Mouse (Mus musculus): ENCODE measurements at regions not wholly inside any gene's neighbourhood (a gene's known extent, or its start where the extent isn't known, plus 50 kb on each side); places are given as distances from the start of the nearest gene placed in this dataset.

- no peaks in the 10 kb centered on the region for H3K36me3 ChIP-seq
- H3K27me3 ChIP-seq: no peaks in the 10 kb centered on the region
- WGBS: 42% methylated on average over 11 of the region's 11 CpGs
- no peak overlapping the region for H3K9ac ChIP-seq (replicated peaks)
- no peak overlapping the region for H3K4me3 ChIP-seq
- H3K4me1 ChIP-seq: peaks cover 5% of the 10 kb centered on the region; the same call in 1 of the 2 replicates
- no peak overlapping the region for H3K4me2 ChIP-seq (replicated peaks)
- no peaks in the 10 kb centered on the region for H3K9me3 ChIP-seq
- ATAC-seq (ENCODE audit: low FRiP score, low read depth): peak; percentile 49; the same call in 1 of the 2 replicates
- no peak overlapping the region for H3K27ac ChIP-seq (replicated peaks)
These were observed 886.6 kb upstream of the Car8 start for GRCm38 (mm10) chr4:9125236-9125963.

- H3K4me2 ChIP-seq (replicated peaks): no peak overlapping the region
- peaks cover 5% of the 10 kb centered on the region; the same call in 1 of the 2 replicates for H3K4me1 ChIP-seq
- no peak for ATAC-seq (ENCODE audit: low FRiP score, low read depth)
- H3K4me3 ChIP-seq: no peak overlapping the region
- H3K9me3 ChIP-seq: no peaks in the 10 kb centered on the region
- no peaks in the 10 kb centered on the region for H3K27me3 ChIP-seq
- no peaks in the 10 kb centered on the region for H3K36me3 ChIP-seq
- 87% methylated on average over 4 of the region's 4 CpGs for whole genome bisulfite sequencing
- no peak overlapping the region for H3K9ac ChIP-seq (replicated peaks)
- no peak overlapping the region for H3K27ac ChIP-seq (replicated peaks)
These were observed 885.9 kb upstream of the Car8 start for GRCm38 (mm10) chr4:9124586-9125232.

GRCm38 (mm10) chr4:9124109-9124508, 885.3 kb upstream of the Car8 start:
- Histone ChIP-seq H3K4me3 (no peak overlapping the region), H3K4me2 (replicated peaks) (no peak overlapping the region), H3K36me3 (no peaks in the 10 kb centered on the region), H3K9me3 (no peaks in the 10 kb centered on the region), H3K27ac (replicated peaks) (no peak overlapping the region), H3K9ac (replicated peaks) (no peak overlapping the region), H3K4me1 (peaks cover 5% of the 10 kb centered on the region; the same call in 1 of the 2 replicates), H3K27me3 (no peaks in the 10 kb centered on the region)
- ATAC-seq (ENCODE audit: low FRiP score, low read depth): no peak
- WGBS: 60% methylated on average over 5 of the region's 5 CpGs

GRCm38 (mm10) chr4:9123396-9124031, 884.7 kb upstream of the Car8 start:
- H3K36me3 ChIP-seq: no peaks in the 10 kb centered on the region
- 84% methylated on average over 9 of the region's 9 CpGs for whole genome bisulfite sequencing
- H3K4me2 ChIP-seq (replicated peaks): no peak overlapping the region
- no peaks in the 10 kb centered on the region for H3K27me3 ChIP-seq
- no peak overlapping the region for H3K4me3 ChIP-seq
- H3K9me3 ChIP-seq: no peaks in the 10 kb centered on the region
- no peak overlapping the region for H3K9ac ChIP-seq (replicated peaks)
- ATAC-seq (ENCODE audit: low FRiP score, low read depth): no peak
- H3K27ac ChIP-seq (replicated peaks): no peak overlapping the region
- peaks cover 5% of the 10 kb centered on the region; the same call in 1 of the 2 replicates for H3K4me1 ChIP-seq

- Histone ChIP-seq H3K4me3 (no peak overlapping the region), H3K9me3 (no peaks in the 10 kb centered on the region), H3K9ac (replicated peaks) (no peak overlapping the region), H3K4me1 (peaks cover 7% of the 10 kb centered on the region), H3K27me3 (no peaks in the 10 kb centered on the region), H3K36me3 (no peaks in the 10 kb centered on the region), H3K27ac (replicated peaks) (no peak overlapping the region), H3K4me2 (replicated peaks) (no peak overlapping the region)
- 76% methylated on average over 10 of the region's 10 CpGs for WGBS
- ATAC-seq (ENCODE audit: low FRiP score, low read depth): no peak
These were observed 883.9 kb upstream of the Car8 start for GRCm38 (mm10) chr4:9122639-9123286.

GRCm38 (mm10) chr4:9116955-9117647, 878.3 kb upstream of the Car8 start:
- no peak overlapping the region for H3K4me3 ChIP-seq
- H3K9ac ChIP-seq (replicated peaks): no peak overlapping the region
- 0 out of 2 replicates have a peak, but pooled peaks cover 7% of the 10 kb centered on the region for H3K27me3 ChIP-seq
- peak; percentile 62 for ATAC-seq (ENCODE audit: low FRiP score, low read depth)
- H3K36me3 ChIP-seq: no peaks in the 10 kb centered on the region
- peaks cover 8% of the 10 kb centered on the region for H3K4me1 ChIP-seq
- peak overlapping the region; percentile 0; the same call in 1 of the 2 replicates for H3K27ac ChIP-seq (replicated peaks)
- WGBS: 24% methylated on average over 4 of the region's 4 CpGs
- H3K9me3 ChIP-seq: no peaks in the 10 kb centered on the region
- no peak overlapping the region for H3K4me2 ChIP-seq (replicated peaks)

- H3K27ac ChIP-seq (replicated peaks): no peak overlapping the region
- 27% methylated on average over 7 of the region's 7 CpGs for WGBS
- H3K27me3 ChIP-seq: 0 out of 2 replicates have a peak, but pooled peaks cover 7% of the 10 kb centered on the region
- H3K4me1 ChIP-seq: peaks cover 8% of the 10 kb centered on the region
- H3K4me2 ChIP-seq (replicated peaks): no peak overlapping the region
- H3K9ac ChIP-seq (replicated peaks): no peak overlapping the region
- H3K9me3 ChIP-seq: no peaks in the 10 kb centered on the region
- H3K36me3 ChIP-seq: no peaks in the 10 kb centered on the region
- no peak for ATAC-seq (ENCODE audit: low FRiP score, low read depth)
- H3K4me3 ChIP-seq: no peak overlapping the region
These were observed 877.0 kb upstream of the Car8 start for GRCm38 (mm10) chr4:9115874-9116273.

GRCm38 (mm10) chr4:9113982-9114381, 875.1 kb upstream of the Car8 start:
- Histone ChIP-seq H3K4me3 (no peak overlapping the region), H3K27me3 (0 out of 2 replicates have a peak, but pooled peaks cover 7% of the 10 kb centered on the region), H3K9ac (replicated peaks) (no peak overlapping the region), H3K4me2 (replicated peaks) (no peak overlapping the region), H3K9me3 (no peaks in the 10 kb centered on the region), H3K36me3 (no peaks in the 10 kb centered on the region), H3K27ac (replicated peaks) (no peak overlapping the region), H3K4me1 (peaks cover 8% of the 10 kb centered on the region)
- no peak for ATAC-seq (ENCODE audit: low FRiP score, low read depth)
- 90% methylated on average over 5 of the region's 5 CpGs for WGBS

- Histone ChIP-seq H3K9ac (replicated peaks) (no peak overlapping the region), H3K4me1 (no peaks in the 10 kb centered on the region), H3K9me3 (no peaks in the 10 kb centered on the region), H3K4me3 (no peak overlapping the region), H3K27ac (replicated peaks) (no peak overlapping the region), H3K27me3 (0 out of 2 replicates have a peak, but pooled peaks cover 6% of the 10 kb centered on the region), H3K36me3 (no peaks in the 10 kb centered on the region), H3K4me2 (replicated peaks) (no peak overlapping the region)
- 85% methylated on average over 7 of the region's 7 CpGs for WGBS
- ATAC-seq (ENCODE audit: low FRiP score, low read depth): no peak
These were observed 871.5 kb upstream of the Car8 start for GRCm38 (mm10) chr4:9110355-9110754.

GRCm38 (mm10) chr4:9107295-9107694, 868.5 kb upstream of the Car8 start:
- Histone ChIP-seq H3K27ac (replicated peaks) (no peak overlapping the region), H3K4me3 (no peak overlapping the region), H3K9me3 (0 out of 2 replicates have a peak, but pooled peaks cover 4% of the 10 kb centered on the region), H3K9ac (replicated peaks) (no peak overlapping the region), H3K36me3 (no peaks in the 10 kb centered on the region), H3K4me2 (replicated peaks) (no peak overlapping the region), H3K27me3 (no peaks in the 10 kb centered on the region), H3K4me1 (no peaks in the 10 kb centered on the region; the same call in 1 of the 2 replicates)
- ATAC-seq (ENCODE audit: low FRiP score, low read depth): no peak
- WGBS: 89% methylated on average over 14 of the region's 14 CpGs

GRCm38 (mm10) chr4:9106778-9107177, 867.9 kb upstream of the Car8 start:
- no peak overlapping the region for H3K4me2 ChIP-seq (replicated peaks)
- H3K4me1 ChIP-seq: no peaks in the 10 kb centered on the region; the same call in 1 of the 2 replicates
- no peak overlapping the region for H3K27ac ChIP-seq (replicated peaks)
- WGBS: 88% methylated on average over 9 of the region's 9 CpGs
- H3K27me3 ChIP-seq: no peaks in the 10 kb centered on the region
- H3K36me3 ChIP-seq: no peaks in the 10 kb centered on the region
- H3K9ac ChIP-seq (replicated peaks): no peak overlapping the region
- H3K9me3 ChIP-seq: 0 out of 2 replicates have a peak, but pooled peaks cover 4% of the 10 kb centered on the region
- no peak for ATAC-seq (ENCODE audit: low FRiP score, low read depth)
- H3K4me3 ChIP-seq: no peak overlapping the region

Data from midbrain, embryonic 12.5 days (tissue).